Mouse (Mus musculus) retina, postnatal 7 days (tissue): ENCODE measurements around the gene Spx.

ENCODE experiments used
- DNase-seq: peaks from one replicate; pipeline ENCODE4 v3.0.0-alpha.2; 2012; ENCODE audit warnings: low read depth, low spot score

Spx gene

GRCm38 (mm10) chr6:142429072-142429471 lies 15.8 kb downstream of the Spx start:
- DNase-seq: no peak

- DNase-seq: no peak
These were observed 38.1 kb downstream of the Spx start for GRCm38 (mm10) chr6:142451381-142451780.

DNA sequence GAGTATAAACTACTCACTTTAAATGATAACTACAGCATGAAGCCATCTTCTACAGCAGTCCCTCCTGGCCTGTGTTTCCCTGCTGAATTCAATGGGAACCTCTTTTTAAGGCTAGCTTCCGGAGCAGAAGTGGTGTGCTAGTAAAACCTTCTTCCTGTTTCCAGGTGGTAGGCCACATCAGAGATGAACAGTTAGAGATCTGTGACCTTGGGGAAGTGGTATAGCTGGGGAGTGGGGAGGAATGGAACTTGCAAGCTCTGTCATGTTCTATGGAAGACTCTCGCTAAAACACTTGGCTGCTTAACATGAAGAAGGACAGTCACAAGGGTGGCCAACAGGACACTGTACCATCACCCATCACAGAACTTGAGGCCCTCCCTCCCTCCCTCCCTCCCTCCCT lies 40.1 kb downstream of the Spx start:
- no peak for DNase-seq

DNA sequence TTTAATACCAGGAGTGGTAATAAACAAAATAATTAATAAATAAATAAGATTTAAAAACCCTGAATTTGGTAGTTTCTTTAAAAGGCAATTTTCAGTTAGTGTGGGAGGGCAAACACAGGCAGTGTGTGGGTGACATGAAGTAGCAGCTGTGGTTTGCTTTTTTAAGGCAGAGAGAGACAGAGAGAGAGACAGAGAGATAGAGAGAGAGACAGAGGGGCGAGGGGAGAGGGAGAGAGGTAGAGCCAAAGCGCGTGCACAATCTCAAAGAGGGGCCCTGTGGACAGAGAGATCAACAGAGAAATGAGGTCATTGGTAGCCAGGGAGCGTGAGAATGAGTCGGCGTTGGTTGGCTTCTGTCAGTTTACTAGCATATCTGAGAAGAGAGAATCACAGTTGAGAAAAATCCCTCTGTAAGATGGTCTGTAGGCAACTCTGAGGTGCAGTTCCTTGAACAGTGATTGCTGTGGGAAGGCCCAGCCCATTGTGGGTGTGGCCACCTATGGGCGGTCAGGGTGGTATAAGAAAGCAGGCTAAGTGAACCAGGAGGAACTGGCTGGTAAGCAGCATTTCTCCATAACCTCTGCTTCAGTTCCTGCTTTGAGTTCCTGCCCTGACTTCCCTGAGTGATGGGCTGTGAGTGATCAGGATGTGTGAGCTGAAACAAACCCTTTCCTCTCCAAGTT lies 42.2 kb downstream of the Spx start:
- DNase-seq: no peak

GRCm38 (mm10) chr6:142458010-142458409 lies 44.8 kb downstream of the Spx start:
- no peak for DNase-seq

DNA sequence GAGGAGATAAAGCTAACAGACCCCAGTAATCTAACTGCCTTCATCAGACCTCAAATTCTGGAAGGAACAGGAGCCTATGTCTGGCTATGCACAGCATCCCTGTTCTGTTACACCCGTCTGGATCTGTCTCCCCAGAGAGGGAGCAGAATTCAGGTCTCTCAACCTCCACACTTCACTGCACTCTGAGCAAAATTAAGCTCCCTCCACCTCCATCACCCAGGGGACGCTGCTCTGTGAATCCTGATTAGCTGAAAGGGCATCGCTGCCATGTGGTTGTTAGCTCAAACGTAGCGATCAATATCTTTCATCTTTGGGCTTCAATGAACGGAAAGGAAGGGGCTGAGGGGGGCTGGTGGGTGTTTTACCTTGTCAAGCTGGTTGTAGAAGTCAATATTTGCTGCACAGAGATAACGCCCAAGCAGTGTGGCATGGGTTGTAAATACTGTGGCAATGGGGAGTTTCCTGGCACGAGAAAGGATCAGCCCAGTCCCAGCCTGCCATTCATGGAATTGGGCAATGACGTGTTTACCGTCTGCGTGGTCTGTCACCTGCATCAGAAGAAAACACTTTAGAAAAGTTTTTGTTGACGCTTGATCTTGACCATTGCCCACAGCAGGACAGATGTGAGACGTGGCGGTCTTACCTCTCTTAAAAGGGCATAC lies 45.9 kb downstream of the Spx start:
- DNase-seq: no peak

GRCm38 (mm10) chr6:142462194-142462593 lies 49.0 kb downstream of the Spx start:
- DNase-seq: no peak
